Mouse (Mus musculus) olfactory bulb, adult 2 months (tissue): ENCODE measurements around the gene Zc3h7b. TPM values are rescaled to one million over a fixed set of nuclear protein-coding genes. Genes with fewer than 3 reads are reported as not detected.

Experiments
- H3K27ac ChIP-seq: fragments of 200-500 bp; 2 replicates; pipeline ENCODE4 v1.5.1; 2012; ENCODE audit warnings: low read depth, low read length; ENCODE audit not compliant: insufficient read depth
- H3K4me1 ChIP-seq: fragments of 200-500 bp; 2 replicates; pipeline ENCODE4 v1.6.1; 2012; ENCODE audit warnings: low read length; ENCODE audit not compliant: control insufficient read depth, insufficient read depth
- H3K4me3 ChIP-seq: fragments of 200-500 bp; 2 replicates; pipeline ENCODE4 v1.5.1; 2012; ENCODE audit warnings: mild to moderate bottlenecking, low read depth, low read length, moderate library complexity; ENCODE audit not compliant: insufficient read depth
- CTCF ChIP-seq: fragments of 200-500 bp; IDR thresholded peaks from 2 replicates; pipeline ENCODE4 v1.5.1; 2012; ENCODE audit warnings: low read depth, mild to moderate bottlenecking, low read length, moderate library complexity; ENCODE audit not compliant: insufficient read depth
- POLR2A ChIP-seq: fragments of 200-500 bp; IDR thresholded peaks from 2 replicates; pipeline ENCODE4 v1.6.1; 2012; ENCODE audit warnings: mild to moderate bottlenecking, low read depth, low read length, moderate library complexity; ENCODE audit not compliant: insufficient read depth
- WGBS: fragments of 180-500 bp; shearing (Covaris S2); methylation state at CpG from one replicate; pipeline ENCODE4 v1.1.7; 2018; 5-methylcytosine and 5-hydroxymethylcytosine counted together
- polyA plus RNA-seq: library from polyadenylated mRNA; stranded (reverse); fragments of >200 nt; gene quantifications from 2 replicates; pipeline ENCODE4 v1.2.4, GENCODE M21; 2012; ENCODE audit warnings: low replicate concordance; ENCODE audit not compliant: missing spikeins, insufficient read depth, insufficient read length

Gene Zc3h7b
- polyA plus RNA-seq, 1 experiment: not detected

GRCm38 (mm10) chr15:81814716-81815370 lies 70.0 kb downstream of the Zc3h7b start:
- H3K4me3 ChIP-seq: no peak overlapping the region
- H3K27ac ChIP-seq: no peak overlapping the region
- 63% methylated on average over 12 of the region's 12 CpGs for WGBS
- H3K4me1 ChIP-seq: peaks cover 13% of the 10 kb centered on the region
- TF ChIP-seq POLR2A: no peak
- TF ChIP-seq CTCF: no peak

- TF ChIP-seq CTCF (no peak), POLR2A (no peak)
- H3K4me1 ChIP-seq: peaks cover 9% of the 10 kb centered on the region
- WGBS: 90% methylated on average over 3 of the region's 3 CpGs
- no peak overlapping the region for H3K27ac ChIP-seq
- H3K4me3 ChIP-seq: no peak overlapping the region
Observed at GRCm38 (mm10) chr15:81818404-81818803, 73.5 kb downstream of the Zc3h7b start.

- H3K27ac ChIP-seq: no peak overlapping the region
- no peaks in the 10 kb centered on the region for H3K4me1 ChIP-seq
- no peak overlapping the region for H3K4me3 ChIP-seq
- 85% methylated on average over 3 of the region's 3 CpGs for WGBS
- TF ChIP-seq POLR2A: no peak
- no peak for TF ChIP-seq CTCF
Observed at GRCm38 (mm10) chr15:81822631-81823030, 77.8 kb downstream of the Zc3h7b start.

GRCm38 (mm10) chr15:81824832-81825231 lies 80.0 kb downstream of the Zc3h7b start:
- Histone ChIP-seq H3K27ac (no peak overlapping the region), H3K4me3 (no peak overlapping the region), H3K4me1 (no peaks in the 10 kb centered on the region)
- whole genome bisulfite sequencing: 73% methylated on average over 3 of the region's 3 CpGs
- TF ChIP-seq POLR2A: no peak
- no peak for TF ChIP-seq CTCF

- 82% methylated on average over 7 of the region's 7 CpGs for WGBS
- Histone ChIP-seq H3K4me3 (no peak overlapping the region), H3K27ac (no peak overlapping the region), H3K4me1 (peaks cover 7% of the 10 kb centered on the region)
- TF ChIP-seq POLR2A (no peak), CTCF (no peak)
Observed at GRCm38 (mm10) chr15:81828426-81829207, 83.8 kb downstream of the Zc3h7b start.

- TF ChIP-seq CTCF (no peak), POLR2A (no peak)
- Histone ChIP-seq H3K4me1 (peaks cover 7% of the 10 kb centered on the region), H3K27ac (no peak overlapping the region), H3K4me3 (no peak overlapping the region)
- WGBS: 58% methylated on average over 2 of the region's 2 CpGs
Observed at GRCm38 (mm10) chr15:81829208-81829580, 84.3 kb downstream of the Zc3h7b start.

DNA sequence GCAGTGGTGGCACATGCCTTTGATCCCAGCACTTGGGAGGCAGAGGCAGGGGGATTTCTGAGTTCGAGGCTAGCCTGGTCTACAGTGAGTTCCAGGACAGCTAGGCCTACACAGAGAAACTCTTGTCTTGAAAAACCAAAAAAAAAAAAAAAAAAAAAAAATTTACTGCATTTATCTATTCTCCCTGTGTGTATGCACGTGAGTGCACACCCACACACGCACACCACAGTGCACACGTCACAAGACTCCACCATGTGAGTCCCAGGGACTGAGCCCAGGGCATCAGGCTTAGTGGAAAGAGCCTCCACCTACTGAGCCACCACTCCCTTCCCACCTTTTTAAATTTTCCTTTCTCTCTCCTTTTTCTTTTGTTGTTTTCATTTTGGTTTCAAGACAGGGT lies 85.7 kb downstream of the Zc3h7b start:
- no peak overlapping the region for H3K4me3 ChIP-seq
- WGBS: 62% methylated on average over 4 of the region's 4 CpGs
- H3K4me1 ChIP-seq: peaks cover 13% of the 10 kb centered on the region
- no peak overlapping the region for H3K27ac ChIP-seq
- TF ChIP-seq POLR2A (no peak), CTCF (no peak)

DNA sequence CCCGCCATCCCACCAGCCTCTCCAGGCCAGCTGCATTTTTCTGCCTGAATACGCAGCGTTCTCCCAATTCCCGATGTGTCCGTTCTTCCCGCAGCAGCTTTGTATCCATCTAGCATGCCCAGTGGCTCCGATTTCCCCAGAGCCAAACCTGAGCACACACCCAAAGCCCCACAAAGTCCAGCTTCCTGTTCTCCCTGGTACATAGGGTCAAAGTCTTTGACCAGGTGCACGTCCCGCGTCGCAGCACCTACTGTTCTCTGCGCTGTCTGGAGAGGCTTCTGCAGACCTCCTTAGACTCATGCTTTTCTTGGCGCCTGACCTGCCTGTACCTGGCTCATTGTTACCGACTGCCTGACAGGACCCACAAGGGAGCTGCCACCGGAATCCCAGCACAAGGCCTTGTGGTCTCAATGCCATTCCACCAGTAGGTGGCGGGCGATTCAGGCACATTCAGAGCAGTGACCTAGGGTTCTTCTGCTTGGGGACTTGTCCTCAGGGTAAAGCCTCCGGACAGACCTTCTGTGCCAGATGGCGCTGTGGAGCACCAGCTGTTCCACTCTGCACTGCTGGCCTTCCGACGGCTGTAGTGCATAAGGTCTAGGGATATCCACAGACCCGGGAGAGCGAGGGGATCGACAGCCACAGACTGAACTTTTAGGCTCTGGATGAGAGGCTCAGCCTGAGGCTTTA lies 86.4 kb downstream of the Zc3h7b start:
- H3K4me1 ChIP-seq: peaks cover 20% of the 10 kb centered on the region
- WGBS: 18% methylated on average over 24 of the region's 24 CpGs
- H3K27ac ChIP-seq: peak overlapping the region; percentile 47
- TF ChIP-seq CTCF (peak; percentile 75), POLR2A (no peak)
- no peak overlapping the region for H3K4me3 ChIP-seq

- Histone ChIP-seq H3K4me3 (no peak overlapping the region), H3K4me1 (peaks cover 29% of the 10 kb centered on the region), H3K27ac (no peak overlapping the region)
- WGBS: 87% methylated on average over 3 of the region's 3 CpGs
- TF ChIP-seq POLR2A: no peak
Observed at GRCm38 (mm10) chr15:81832219-81832618, 87.4 kb downstream of the Zc3h7b start.
